In genomic region chr19:8142716-8143115, GRCm38 (mm10) we compare ENCODE assay signal across 13 mouse cellular contexts. TPM values are rescaled to one million over a fixed set of nuclear protein-coding genes. Genes with fewer than 3 reads are reported as not detected.
"Had no signal": no experiment of that assay in that cellular context is flagged by ENCODE, and none has a peak within 500 bp of the region (broad histone marks: within the 10 kb centered on the region; RNA-seq: fewer than 3 reads in every experiment).

No protein-coding gene starts in this region.

RNA-seq across cellular contexts. Expression of gene Slc22a28, which starts 10.9 kb away (rescaled TPM):
- polyA plus RNA-seq: neural tube, embryonic 13.5 days; neural tube, embryonic 14.5 days; neural tube, embryonic 15.5 days; small intestine, adult 2 months; spleen, adult 2 months; stomach, embryonic 14.5 days; stomach, embryonic 15.5 days; stomach, embryonic 16.5 days; stomach, postnatal 0 days; testis, adult 2 months; thymus, adult 2 months; thymus, postnatal 0 days; urinary bladder, adult 2 months had no signal
